ENCODE assay signal across 10 mouse cellular contexts in the genomic region with DNA sequence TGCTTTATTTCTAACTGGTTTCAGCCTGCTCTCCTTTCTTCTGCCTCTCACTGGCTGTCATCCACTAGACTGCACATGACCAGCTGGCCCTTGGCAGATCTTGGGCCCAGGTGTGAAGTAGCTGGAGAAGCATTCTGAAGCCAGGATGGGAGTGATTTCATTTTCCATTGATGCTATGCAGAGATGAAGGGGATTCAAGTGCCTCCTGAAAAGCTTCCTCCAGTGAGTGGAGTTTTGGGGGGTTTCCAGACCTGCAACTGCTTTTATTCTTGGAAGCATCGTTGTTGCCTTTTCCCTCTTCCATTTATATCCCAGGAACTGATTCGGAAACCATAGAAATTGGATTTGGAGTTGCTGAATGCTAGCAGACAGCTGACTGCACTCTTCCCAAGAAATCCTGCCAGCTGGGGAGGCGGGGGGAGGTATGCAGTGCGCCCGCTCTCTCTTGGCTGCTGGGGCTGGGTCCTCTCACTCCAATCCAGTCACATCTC.
DNase-seq lines count a peak whose midpoint lies in the region; ATAC-seq lines count a peak whose summit lies in the region.
"Had no signal": no experiment of that assay in that cellular context is flagged by ENCODE, and none has a peak within 500 bp of the region (broad histone marks: within the 10 kb centered on the region; RNA-seq: fewer than 3 reads in every experiment).

No protein-coding gene starts in this region.

- DNase-seq in forebrain, embryonic 10.5 days (ENCODE audit: extremely low spot score, low spot score), result no peak
- no peak for DNase-seq in neural tube, embryonic 10.5 days (ENCODE audit: extremely low spot score, low spot score)
- DNase-seq in left cerebral cortex, postnatal 14 days (ENCODE audit: low spot score in 2 of 2), result peak; percentile 41 to 58
- DNase-seq in adrenal gland, postnatal 36 days, result no peak
- DNase-seq in retina, embryonic 14.5 days (ENCODE audit: low spot score), result no peak
- DNase-seq: kidney, postnatal 4 days had no signal

- no peak overlapping the region for H3K4me3 ChIP-seq in forebrain, embryonic 13.5 days
- no peak overlapping the region for H3K4me3 ChIP-seq in forebrain, embryonic 10.5 days
- no peak overlapping the region for H3K4me3 ChIP-seq in neural tube, embryonic 15.5 days (replicated peaks)

- no peak overlapping the region for H3K9ac ChIP-seq in forebrain, embryonic 13.5 days
- H3K9ac ChIP-seq in neural tube, embryonic 15.5 days (replicated peaks), result no peak overlapping the region

- intact Hi-C loops in left cerebral cortex, postnatal 14 days (cut with DNase I), result no loop called here

- H3K36me3 ChIP-seq in forebrain, embryonic 13.5 days (ENCODE audit: poor library complexity, severe bottlenecking), result no peaks in the 10 kb centered on the region
- H3K36me3 ChIP-seq in forebrain, embryonic 10.5 days (replicated peaks), result no peaks in the 10 kb centered on the region
- no peaks in the 10 kb centered on the region for H3K36me3 ChIP-seq in neural tube, embryonic 15.5 days

- ATAC-seq in forebrain, embryonic 13.5 days, result peak; percentile 88
- ATAC-seq in neural tube, embryonic 15.5 days (ENCODE audit: low FRiP score), result peak; percentile 73
- ATAC-seq in erythroblast, adult 5-6 weeks (replicated peaks; ENCODE audit: low FRiP score, poor library complexity, severe bottlenecking), result no peak
- ATAC-seq: activated CD4-positive, CD25-positive, alpha-beta regulatory T cell, adult 4 months had no signal

- no peaks in the 10 kb centered on the region for H3K27me3 ChIP-seq in forebrain, embryonic 13.5 days
- H3K27me3 ChIP-seq in forebrain, embryonic 10.5 days (ENCODE audit: poor library complexity, severe bottlenecking), result no peaks in the 10 kb centered on the region
- H3K27me3 ChIP-seq in neural tube, embryonic 15.5 days (replicated peaks), result no peaks in the 10 kb centered on the region

- H3K4me1 ChIP-seq in forebrain, embryonic 13.5 days, result no peaks in the 10 kb centered on the region
- H3K4me1 ChIP-seq in forebrain, embryonic 10.5 days, result no peaks in the 10 kb centered on the region
- no peaks in the 10 kb centered on the region for H3K4me1 ChIP-seq in neural tube, embryonic 15.5 days

- H3K27ac ChIP-seq in forebrain, embryonic 13.5 days, result no peak overlapping the region
- no peak overlapping the region for H3K27ac ChIP-seq in forebrain, embryonic 10.5 days
- H3K27ac ChIP-seq in neural tube, embryonic 15.5 days (replicated peaks), result no peak overlapping the region

- no peak overlapping the region for H3K4me2 ChIP-seq in forebrain, embryonic 13.5 days
- H3K4me2 ChIP-seq in neural tube, embryonic 15.5 days, result no peak overlapping the region

- no peaks in the 10 kb centered on the region for H3K9me3 ChIP-seq in forebrain, embryonic 13.5 days (replicated peaks)
- no peaks in the 10 kb centered on the region for H3K9me3 ChIP-seq in forebrain, embryonic 10.5 days
- no peaks in the 10 kb centered on the region for H3K9me3 ChIP-seq in neural tube, embryonic 15.5 days (replicated peaks)

- WGBS in forebrain, embryonic 13.5 days, result 70% methylated on average over 5 of the region's 5 CpGs
- 90% methylated on average over 5 of the region's 5 CpGs for WGBS in forebrain, embryonic 10.5 days
- 75% methylated on average over 5 of the region's 5 CpGs for WGBS in neural tube, embryonic 15.5 days

Comparison
In these comparisons a context has a peak if more than half of its experiments do, and no peak if none do; other contexts are left out.
1. DNase-seq: peak in left cerebral cortex, postnatal 14 days (2 of 2); none in forebrain, embryonic 10.5 days (single experiment), neural tube, embryonic 10.5 days (single experiment), adrenal gland, postnatal 36 days (0 of 2) and retina, embryonic 14.5 days (single experiment).